Mouse (Mus musculus) gastrocnemius, adult 2 months (tissue): Measurements from ENCODE around the gene Usp19. TPM values are rescaled to one million over a fixed set of nuclear protein-coding genes. Genes with fewer than 3 reads are reported as not detected.

Source experiments
- DNase-seq: peaks from one replicate; pipeline ENCODE4 v3.0.0; 2022
- H3K27ac ChIP-seq: fragments of 200-600 bp; 2 replicates; pipeline ENCODE4 v1.8.1; 2022; ENCODE audit warnings: mild to moderate bottlenecking
- H3K4me3 ChIP-seq: fragments of 200-600 bp; 2 replicates; pipeline ENCODE4 v1.8.1; 2022; ENCODE audit warnings: mild to moderate bottlenecking, moderate library complexity
- CTCF ChIP-seq: fragments of 200-600 bp; IDR thresholded peaks from 2 replicates; pipeline ENCODE4 v1.8.1; 2022; ENCODE audit warnings: antibody characterized with exemption, mild to moderate bottlenecking, moderate library complexity
- intact Hi-C: fragments of 180-260 bp; cut with DNase I; formaldehyde crosslinking; loops from one replicate; pipeline ENCODE4 v1.15.1; 2025
- long read RNA-seq, 2 experiments: library from polyadenylated mRNA; stranded (forward); transcript quantifications; one replicate each; pipeline ENCODE4 v2.0.0; 2021
- total RNA-seq, 2 experiments: library from RNA; stranded (reverse); gene quantifications; 2 replicates each; pipeline ENCODE4 v1.2.3; 2021

The Usp19 gene
- total RNA-seq = 100 to 1,000 TPM; 124 TPM
- long read RNA-seq, experiment 1, full-length matches to known transcripts = 100 of 196 reads
- long read RNA-seq, experiment 1, partial matches to known transcripts = 44 of 196 reads
- long read RNA-seq, experiment 1, other reads (novel, unspliced or antisense) = 52 of 196 reads
- long read RNA-seq, experiment 2, full-length matches to known transcripts = 121 of 212 reads
- long read RNA-seq, experiment 2, partial matches to known transcripts = 43 of 212 reads
- long read RNA-seq, experiment 2, other reads (novel, unspliced or antisense) = 48 of 212 reads

DNA sequence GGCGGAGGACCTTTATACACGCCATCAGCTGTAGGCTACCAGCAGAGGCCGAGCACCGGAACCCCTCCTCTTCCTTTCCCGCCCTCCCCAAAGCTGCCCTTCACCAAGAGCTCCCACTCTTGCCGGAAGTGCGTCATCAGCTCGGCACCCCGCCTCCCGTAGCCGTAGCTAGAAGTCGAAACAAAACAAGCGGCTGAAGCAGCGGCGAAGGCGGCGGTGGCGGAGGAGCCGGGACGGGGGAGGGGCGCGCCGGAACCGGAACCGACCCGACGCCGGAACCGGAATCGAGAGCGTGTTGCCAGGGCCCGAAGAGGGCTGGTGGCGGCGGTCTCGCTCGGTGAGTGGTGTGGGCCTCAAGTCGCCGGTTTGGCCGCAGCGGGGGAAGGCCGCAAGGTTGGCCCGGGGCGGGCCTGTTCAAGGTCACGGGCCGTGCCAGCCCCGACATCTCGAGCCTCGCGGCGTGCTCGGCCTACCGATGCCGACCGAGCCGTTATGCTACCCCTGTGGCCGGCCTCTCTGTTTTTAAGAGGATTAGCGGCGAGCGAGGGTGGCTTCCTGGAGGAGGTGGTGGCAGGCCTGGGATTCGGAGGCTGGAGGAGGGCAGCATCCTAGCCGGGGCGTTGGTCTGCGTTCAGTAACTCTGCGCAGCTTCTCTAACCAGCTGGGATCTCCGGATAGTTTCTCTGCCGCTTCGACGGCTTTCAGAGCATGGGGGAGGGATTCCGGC lies at the start of gene Usp19:
Gene Usp19 (plus strand): TSS at position 44 of the 727 bp plus-strand sequence.
- peak within 1 kb of the TSS; percentile 97 for H3K27ac ChIP-seq
- H3K4me3 ChIP-seq = peak within 1 kb of the TSS; percentile 93
- no peak for TF ChIP-seq CTCF
- DNase-seq = peak; percentile 98
- intact Hi-C loops = loop anchor here (2.0 kb wide), 1 partner anchor 18 kb away; no protein-coding TSS in a partner anchor

DNA sequence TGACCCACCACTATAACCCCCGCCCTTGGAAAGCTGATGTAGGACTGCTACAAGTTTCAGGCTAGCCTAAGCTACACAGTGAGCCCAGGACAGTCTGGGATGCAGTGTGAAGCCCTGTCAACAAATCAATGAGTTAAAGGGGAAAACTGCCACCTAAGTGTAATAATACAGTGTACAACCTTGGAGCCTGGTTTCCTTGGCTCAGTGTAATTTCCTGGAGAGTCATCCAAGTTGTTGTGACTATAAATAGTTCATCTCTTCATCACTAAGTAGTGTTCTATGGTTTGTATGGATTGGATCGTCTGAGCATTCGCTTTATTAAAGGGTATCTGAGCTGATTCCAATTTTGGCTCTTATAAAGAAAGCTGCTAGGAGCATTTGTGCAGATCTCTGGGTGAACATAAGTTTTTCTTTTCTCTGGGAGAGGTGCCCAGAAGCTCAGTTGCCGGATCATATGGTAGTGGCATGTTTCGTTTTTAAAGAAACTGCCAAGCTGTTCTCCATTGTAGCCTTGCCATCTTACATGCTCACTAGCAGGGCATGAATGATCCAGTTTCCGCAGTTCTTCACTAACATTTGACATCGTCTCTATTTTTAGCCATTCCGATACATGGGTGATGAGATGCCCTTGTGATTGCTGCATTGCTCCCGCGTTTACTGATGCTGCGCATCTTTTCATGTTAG lies 49.0 kb upstream of the Usp19 start:
- H3K4me3 ChIP-seq = peak overlapping the region; percentile 58
- intact Hi-C loops = no loop called here
- H3K27ac ChIP-seq = peak overlapping the region; percentile 25; the same call in 1 of the 2 replicates
- TF ChIP-seq CTCF = no peak
- no peak for DNase-seq

DNA sequence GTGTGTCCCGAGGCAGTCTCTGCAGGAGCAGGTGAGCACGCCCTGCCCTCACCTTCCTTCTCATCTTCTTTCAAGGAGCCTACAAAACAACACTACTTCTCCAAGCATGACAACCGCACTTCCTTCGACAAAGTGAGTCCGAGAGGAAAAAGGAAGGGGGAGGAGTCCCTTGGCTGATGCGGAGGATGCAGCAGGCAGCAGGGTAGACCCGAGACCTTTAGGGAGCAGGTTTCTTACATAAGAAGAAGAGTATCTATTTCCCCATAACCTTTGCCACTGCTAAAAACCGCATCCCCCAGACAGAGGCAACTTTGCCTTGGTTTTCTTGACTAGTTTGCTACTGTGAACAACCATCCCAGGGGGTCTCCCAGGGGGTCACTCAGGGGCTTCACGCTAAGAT lies 45.3 kb upstream of the Usp19 start:
- H3K27ac ChIP-seq = no peak overlapping the region
- TF ChIP-seq CTCF = no peak
- H3K4me3 ChIP-seq = no peak overlapping the region
- no peak for DNase-seq
- intact Hi-C loops = no loop called here

DNA sequence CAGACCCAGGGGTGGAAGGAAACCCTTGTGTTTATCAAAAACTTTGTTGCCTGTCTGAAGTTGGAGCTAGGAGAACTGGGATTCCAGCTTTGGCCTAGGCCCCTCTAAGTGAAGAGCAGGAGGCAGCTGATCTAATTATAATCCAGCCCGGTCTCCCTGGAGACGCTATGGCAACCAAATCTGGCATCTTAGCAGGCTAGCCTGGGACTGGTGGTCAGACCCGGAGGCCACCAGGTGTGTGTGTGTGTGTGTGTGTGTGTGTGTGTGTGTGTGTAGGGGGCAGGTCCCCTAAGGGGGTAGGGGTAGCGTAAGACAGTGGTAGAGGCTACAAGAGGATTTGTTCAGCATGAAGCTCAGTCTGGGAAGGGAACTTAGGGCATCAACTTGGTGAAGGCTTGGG lies 40.5 kb upstream of the Usp19 start:
- no peak for DNase-seq
- TF ChIP-seq CTCF = no peak
- Histone ChIP-seq H3K4me3 (no peak overlapping the region), H3K27ac (0 out of 2 replicates have a peak overlapping the region, but pooled peaks have one; percentile 24)
- intact Hi-C loops = loop anchor here (10.0 kb wide), 1 partner anchor 65 kb away; no protein-coding TSS in a partner anchor

DNA sequence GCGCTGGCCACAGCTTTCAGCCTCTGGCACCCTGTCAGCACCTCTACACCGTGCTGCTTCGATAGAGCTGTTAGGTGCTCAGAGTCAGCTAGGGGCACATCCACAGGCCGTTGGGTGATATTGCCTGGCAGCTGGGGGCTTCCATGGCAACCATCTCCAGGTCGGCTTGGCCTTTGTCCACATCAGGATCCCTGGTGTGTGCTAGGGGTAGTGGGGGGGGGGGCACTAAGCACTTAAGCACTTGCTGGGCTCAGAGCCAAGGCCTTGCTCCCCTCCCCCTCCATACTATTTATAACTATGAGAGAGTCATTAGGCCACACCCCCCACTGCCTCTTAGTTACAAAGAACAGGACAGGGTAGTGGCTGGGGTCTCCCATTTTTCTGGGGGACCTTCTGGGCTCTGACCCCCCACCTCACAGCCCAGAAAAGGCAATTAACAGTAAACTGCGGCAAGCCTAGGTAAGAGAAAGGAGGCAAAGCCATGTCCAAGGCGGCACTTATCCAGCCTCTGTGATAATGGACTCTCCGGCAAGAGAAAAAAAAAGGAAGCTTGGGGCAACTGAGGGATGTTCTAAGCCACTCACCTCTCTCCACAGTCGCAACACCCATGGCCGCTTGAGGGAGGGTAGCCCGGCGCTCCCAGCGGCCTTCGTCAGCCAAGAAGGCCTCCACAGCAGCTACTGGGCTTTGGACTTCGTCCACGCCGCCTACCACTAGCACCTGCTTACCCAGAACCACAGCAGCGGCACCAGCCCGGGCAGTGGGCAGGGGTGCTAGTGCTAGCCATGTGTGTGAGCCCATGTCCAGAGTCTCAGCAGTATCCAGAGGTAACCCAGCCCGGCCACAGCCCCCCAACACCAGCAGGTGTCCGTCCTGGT lies 39.9 kb upstream of the Usp19 start:
- H3K27ac ChIP-seq = peak overlapping the region; percentile 31; the same call in 1 of the 2 replicates
- TF ChIP-seq CTCF = no peak
- H3K4me3 ChIP-seq = no peak overlapping the region
- DNase-seq = no peak
- intact Hi-C loops = loop anchor here (10.0 kb wide), 1 partner anchor 66 kb away; no protein-coding TSS in a partner anchor

DNA sequence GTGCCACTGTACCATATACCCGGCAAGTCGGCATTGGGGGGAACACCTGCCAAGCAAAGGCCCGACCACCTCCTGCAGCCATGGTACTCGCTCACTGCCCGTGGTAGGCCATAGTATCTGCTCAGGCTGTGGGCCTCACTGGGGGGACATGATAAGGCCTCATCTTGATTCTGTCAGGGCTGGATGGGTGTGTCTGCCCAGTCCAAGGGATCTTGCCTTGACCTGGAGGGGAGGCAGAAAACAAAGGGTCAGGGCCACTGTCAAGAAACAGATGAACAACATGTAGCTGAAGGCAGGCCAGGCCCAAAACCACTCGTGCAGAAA lies 39.3 kb upstream of the Usp19 start:
- no peak overlapping the region for H3K4me3 ChIP-seq
- intact Hi-C loops = loop anchor here (10.0 kb wide), 1 partner anchor 66 kb away; no protein-coding TSS in a partner anchor
- no peak for DNase-seq
- H3K27ac ChIP-seq = peak overlapping the region; percentile 31; the same call in 1 of the 2 replicates
- no peak for TF ChIP-seq CTCF

DNA sequence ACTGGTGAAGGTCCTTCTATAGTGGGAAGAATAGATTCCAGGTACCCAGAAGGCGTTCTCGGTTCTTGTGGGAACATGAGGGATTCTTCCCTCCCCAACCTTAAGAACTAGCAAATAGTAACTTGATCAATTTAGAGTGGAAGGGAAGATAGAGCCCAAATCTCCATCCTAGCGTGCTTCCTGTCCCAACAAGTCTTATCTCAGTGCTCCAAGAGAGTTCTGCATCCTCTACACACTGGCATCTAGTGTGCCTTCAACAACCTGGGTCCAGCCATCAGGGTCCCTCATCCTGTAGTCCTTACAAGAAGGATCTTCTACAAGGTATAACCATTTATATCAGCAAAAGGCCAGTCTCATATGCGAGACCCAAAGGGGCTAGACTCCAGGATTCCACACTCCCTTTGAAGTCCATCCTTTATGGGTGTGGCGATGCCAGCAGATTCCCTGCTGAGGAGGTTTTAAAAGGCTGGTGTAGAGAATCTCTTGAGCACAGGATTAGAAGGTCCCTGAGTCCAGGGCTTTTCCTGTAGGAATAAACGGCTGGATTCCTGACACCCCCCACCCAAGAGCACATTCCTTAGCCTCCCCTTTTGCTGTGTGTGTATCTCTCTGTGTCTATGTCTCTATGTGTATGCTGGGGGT lies 38.8 kb upstream of the Usp19 start:
- TF ChIP-seq CTCF = no peak
- intact Hi-C loops = loop anchor here (10.0 kb wide), 1 partner anchor 67 kb away; no protein-coding TSS in a partner anchor
- Histone ChIP-seq H3K4me3 (peak overlapping the region; percentile 73), H3K27ac (peak overlapping the region; percentile 79)
- no peak for DNase-seq

DNA sequence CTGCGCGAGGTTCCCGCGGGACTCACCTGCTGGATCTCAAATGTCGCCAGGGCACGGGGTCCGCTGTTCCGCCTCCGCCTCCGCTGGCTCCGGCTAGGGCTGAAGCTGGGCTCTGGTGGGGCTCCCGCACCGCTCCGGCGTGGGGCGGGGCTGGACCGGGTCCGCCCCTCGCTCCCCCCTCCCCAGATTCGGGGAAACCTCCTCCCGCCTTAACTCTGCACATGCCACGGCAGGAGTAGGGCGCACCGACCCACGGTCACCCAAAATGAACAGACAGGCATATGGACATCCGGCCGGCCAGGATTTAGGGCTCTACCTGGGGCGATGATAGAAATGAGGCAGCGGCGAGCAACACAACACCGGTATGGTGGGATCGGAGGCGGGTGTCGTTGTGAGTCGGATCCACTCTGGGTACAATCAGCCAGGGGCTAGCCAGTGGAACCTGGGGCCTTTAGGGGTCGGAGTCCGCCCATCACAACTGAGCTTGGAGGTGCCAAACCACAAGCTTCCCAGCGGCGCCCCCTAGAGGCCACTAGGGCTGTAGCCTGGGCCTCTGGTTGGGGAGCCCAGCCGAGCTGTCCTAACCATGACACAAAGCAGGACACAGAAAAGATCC lies 38.0 kb upstream of the Usp19 start:
- Histone ChIP-seq H3K4me3 (peak overlapping the region; percentile 73), H3K27ac (peak overlapping the region; percentile 79)
- TF ChIP-seq CTCF = no peak; the same call in 1 of the 2 replicates
- intact Hi-C loops = loop anchor here (10.0 kb wide), 1 partner anchor 68 kb away; no protein-coding TSS in a partner anchor
- DNase-seq = peak; percentile 92

DNA sequence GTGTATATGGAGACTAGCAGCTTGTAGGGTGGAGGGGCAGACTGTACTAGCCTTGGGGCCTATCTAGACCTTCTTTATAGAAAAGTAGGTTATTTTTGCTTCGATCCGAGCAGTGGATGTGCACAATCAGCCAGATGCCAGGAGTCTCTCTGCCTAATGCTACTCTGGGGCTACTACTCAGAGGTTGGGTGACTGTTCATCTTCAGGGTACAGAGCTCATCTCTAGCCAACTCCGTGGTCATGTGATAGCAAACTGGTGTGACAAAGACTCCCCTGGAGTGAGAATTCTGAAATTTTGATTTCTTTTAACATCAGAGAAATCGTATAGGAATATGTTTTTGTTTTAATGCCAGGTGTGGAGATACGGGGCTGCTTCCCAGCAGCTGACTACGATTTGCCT lies 37.5 kb upstream of the Usp19 start:
- TF ChIP-seq CTCF = no peak
- Histone ChIP-seq H3K4me3 (peak overlapping the region; percentile 73), H3K27ac (peak overlapping the region; percentile 79)
- intact Hi-C loops = loop anchor here (10.0 kb wide), 1 partner anchor 68 kb away; no protein-coding TSS in a partner anchor
- DNase-seq = no peak

DNA sequence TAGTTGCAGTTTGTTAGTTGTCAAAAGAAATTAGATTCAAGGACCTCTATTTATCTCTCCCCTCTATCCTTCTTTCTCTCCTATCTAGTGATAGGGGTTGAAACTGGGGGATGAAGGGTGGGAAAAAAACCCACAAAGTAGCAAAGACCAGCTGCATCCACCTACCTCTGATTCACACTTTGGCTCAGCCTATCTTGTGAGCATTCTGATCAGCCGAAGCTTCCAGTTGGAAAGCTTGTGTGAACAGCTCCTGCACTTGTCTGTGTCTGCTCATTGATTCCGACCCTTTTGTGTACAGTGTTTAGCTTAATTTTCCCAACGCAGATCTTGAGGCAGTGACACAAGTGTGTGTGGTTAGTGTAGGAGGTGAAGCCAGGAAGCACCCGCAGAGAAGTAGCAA lies 36.9 kb upstream of the Usp19 start:
- DNase-seq = no peak
- no peak overlapping the region for H3K27ac ChIP-seq
- intact Hi-C loops = loop anchor here (10.0 kb wide), 1 partner anchor 69 kb away; no protein-coding TSS in a partner anchor

DNA sequence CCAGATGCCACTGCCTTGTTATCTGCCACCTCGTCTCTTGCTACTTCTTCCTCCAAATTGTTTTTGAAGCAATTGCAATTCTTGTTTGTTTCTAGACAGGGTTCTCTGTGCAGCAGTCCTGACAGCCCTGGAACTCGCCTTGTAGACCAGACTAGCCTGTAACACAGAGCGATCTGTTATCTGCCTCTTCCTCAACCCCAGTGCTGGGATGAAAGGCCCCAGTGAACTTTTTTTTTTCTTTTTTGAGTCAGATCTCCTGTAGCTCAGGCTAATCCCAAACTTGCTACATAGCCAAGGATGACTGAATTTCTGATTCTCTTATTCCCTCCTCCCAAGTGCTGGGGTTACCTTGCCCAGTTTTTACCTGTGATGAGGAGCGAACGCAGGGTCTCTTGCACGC lies 36.0 kb upstream of the Usp19 start:
- Histone ChIP-seq H3K27ac (no peak overlapping the region), H3K4me3 (no peak overlapping the region)
- no peak for TF ChIP-seq CTCF
- intact Hi-C loops = loop anchor here (10.0 kb wide), 1 partner anchor 70 kb away; no protein-coding TSS in a partner anchor
- DNase-seq = no peak

More for the DNA sequence above, 36.9 kb upstream of the Usp19 start:
- no peak for TF ChIP-seq CTCF
- no peak overlapping the region for H3K4me3 ChIP-seq
